Mouse (Mus musculus) C2C12 (cell line): ENCODE data around the gene Top2a.

Experiments used
- CTCF ChIP-seq: IDR thresholded peaks from one replicate; pipeline ENCODE4 v1.5.1; 2011; ENCODE audit not compliant: control insufficient read depth, insufficient read depth, insufficient read length
- FOSL1 ChIP-seq: IDR thresholded peaks from one replicate; pipeline ENCODE4 v1.8.0; 2011; ENCODE audit warnings: mild to moderate bottlenecking, low read length; ENCODE audit not compliant: poor library complexity, insufficient read depth, severe bottlenecking
- MAX ChIP-seq: IDR thresholded peaks from one replicate; pipeline ENCODE4 v1.6.1; 2011; ENCODE audit warnings: mild to moderate bottlenecking, control low read depth
- MYOD1 ChIP-seq: IDR thresholded peaks from one replicate; pipeline ENCODE4 v1.6.1; 2011; ENCODE audit warnings: low read depth; ENCODE audit not compliant: control insufficient read depth, insufficient read length
- USF1 ChIP-seq: IDR thresholded peaks from one replicate; pipeline ENCODE4 v1.6.1; 2011; ENCODE audit warnings: low read depth, mild to moderate bottlenecking, control low read depth, moderate library complexity

GRCm38 (mm10) chr11:98959437-98960312 lies 64.3 kb downstream of the Top2a start:
- no peak for TF ChIP-seq CTCF
- TF ChIP-seq FOSL1, result no peak
- no peak for TF ChIP-seq USF1
- TF ChIP-seq MAX, result no peak
- TF ChIP-seq MYOD1, result no peak
